Mouse (Mus musculus): ENCODE results near the gene Vegfd. TPM values are rescaled to one million over a fixed set of nuclear protein-coding genes. Genes with fewer than 3 reads are reported as not detected.

Vegfd gene
- polyA plus RNA-seq, 1 experiment from 2014 or later = 0.81 TPM

GRCm38 (mm10) chrX:164394091-164394490, 20.9 kb downstream of the Vegfd start:
- H3K36me3 ChIP-seq = no peaks in the 10 kb centered on the region
- WGBS = 82% methylated on average over 4 of the region's 4 CpGs
- ATAC-seq (ENCODE audit: low FRiP score, low read depth) = no peak
- no peak overlapping the region for H3K4me3 ChIP-seq
- H3K27me3 ChIP-seq (replicated peaks) = no peaks in the 10 kb centered on the region
- no peaks in the 10 kb centered on the region for H3K4me1 ChIP-seq
- H3K4me2 ChIP-seq (replicated peaks) = no peak overlapping the region
- no peak overlapping the region for H3K27ac ChIP-seq
- no peaks in the 10 kb centered on the region for H3K9me3 ChIP-seq
- no peak overlapping the region for H3K9ac ChIP-seq

- Histone ChIP-seq H3K36me3 (no peaks in the 10 kb centered on the region), H3K4me2 (replicated peaks) (no peak overlapping the region), H3K4me1 (no peaks in the 10 kb centered on the region), H3K4me3 (no peak overlapping the region), H3K9me3 (no peaks in the 10 kb centered on the region), H3K9ac (no peak overlapping the region), H3K27me3 (replicated peaks) (no peaks in the 10 kb centered on the region), H3K27ac (no peak overlapping the region)
- ATAC-seq (ENCODE audit: low FRiP score, low read depth) = 0 out of 2 replicates have a peak, but pooled peaks have one; percentile 37
- 61% methylated on average over 3 of the region's 3 CpGs for WGBS
Measured at GRCm38 (mm10) chrX:164398456-164398855, 25.3 kb downstream of the Vegfd start.

- H3K27me3 ChIP-seq (replicated peaks) = no peaks in the 10 kb centered on the region
- H3K4me3 ChIP-seq = no peak overlapping the region
- H3K27ac ChIP-seq = no peak overlapping the region
- H3K36me3 ChIP-seq = no peaks in the 10 kb centered on the region
- ATAC-seq (ENCODE audit: low FRiP score, low read depth) = no peak
- H3K9me3 ChIP-seq = no peaks in the 10 kb centered on the region
- no peaks in the 10 kb centered on the region for H3K4me1 ChIP-seq
- no peak overlapping the region for H3K4me2 ChIP-seq (replicated peaks)
- no peak overlapping the region for H3K9ac ChIP-seq
Measured at GRCm38 (mm10) chrX:164405080-164405649, 32.0 kb downstream of the Vegfd start.

GRCm38 (mm10) chrX:164406133-164407022, 33.2 kb downstream of the Vegfd start:
- no peak for ATAC-seq (ENCODE audit: low FRiP score, low read depth)
- Histone ChIP-seq H3K9ac (no peak overlapping the region), H3K27me3 (replicated peaks) (no peaks in the 10 kb centered on the region), H3K4me3 (no peak overlapping the region), H3K27ac (no peak overlapping the region), H3K9me3 (no peaks in the 10 kb centered on the region), H3K36me3 (no peaks in the 10 kb centered on the region), H3K4me1 (no peaks in the 10 kb centered on the region), H3K4me2 (replicated peaks) (no peak overlapping the region)
- WGBS = 71% methylated on average over 9 of the region's 9 CpGs

GRCm38 (mm10) chrX:164408301-164408927, 35.2 kb downstream of the Vegfd start:
- Histone ChIP-seq H3K4me3 (no peak overlapping the region), H3K4me2 (replicated peaks) (no peak overlapping the region), H3K9me3 (no peaks in the 10 kb centered on the region), H3K9ac (no peak overlapping the region), H3K27me3 (replicated peaks) (no peaks in the 10 kb centered on the region), H3K27ac (no peak overlapping the region), H3K4me1 (no peaks in the 10 kb centered on the region), H3K36me3 (no peaks in the 10 kb centered on the region)
- 67% methylated on average over 3 of the region's 3 CpGs for WGBS
- ATAC-seq (ENCODE audit: low FRiP score, low read depth) = no peak

- H3K4me3 ChIP-seq = no peak overlapping the region
- no peaks in the 10 kb centered on the region for H3K36me3 ChIP-seq
- no peak overlapping the region for H3K4me2 ChIP-seq (replicated peaks)
- no peaks in the 10 kb centered on the region for H3K9me3 ChIP-seq
- no peak for ATAC-seq (ENCODE audit: low FRiP score, low read depth)
- 85% methylated on average over 1 of the region's 1 CpGs for WGBS
- H3K9ac ChIP-seq = no peak overlapping the region
- H3K4me1 ChIP-seq = no peaks in the 10 kb centered on the region
- H3K27me3 ChIP-seq (replicated peaks) = no peaks in the 10 kb centered on the region
- H3K27ac ChIP-seq = no peak overlapping the region
Measured at GRCm38 (mm10) chrX:164410562-164410961, 37.4 kb downstream of the Vegfd start.

GRCm38 (mm10) chrX:164416803-164417202, 43.6 kb downstream of the Vegfd start:
- Histone ChIP-seq H3K9ac (no peak overlapping the region), H3K36me3 (no peaks in the 10 kb centered on the region), H3K4me3 (no peak overlapping the region), H3K4me2 (replicated peaks) (no peak overlapping the region), H3K4me1 (no peaks in the 10 kb centered on the region), H3K9me3 (no peaks in the 10 kb centered on the region), H3K27me3 (replicated peaks) (no peaks in the 10 kb centered on the region), H3K27ac (no peak overlapping the region)
- ATAC-seq (ENCODE audit: low FRiP score, low read depth) = no peak
- WGBS = 85% methylated on average over 2 of the region's 2 CpGs

GRCm38 (mm10) chrX:164418008-164418407, 44.8 kb downstream of the Vegfd start:
- H3K9me3 ChIP-seq = no peaks in the 10 kb centered on the region
- no peaks in the 10 kb centered on the region for H3K36me3 ChIP-seq
- H3K27ac ChIP-seq = no peak overlapping the region
- H3K27me3 ChIP-seq (replicated peaks) = no peaks in the 10 kb centered on the region
- H3K9ac ChIP-seq = no peak overlapping the region
- no peaks in the 10 kb centered on the region for H3K4me1 ChIP-seq
- no peak overlapping the region for H3K4me2 ChIP-seq (replicated peaks)
- ATAC-seq (ENCODE audit: low FRiP score, low read depth) = no peak
- no peak overlapping the region for H3K4me3 ChIP-seq

- no peaks in the 10 kb centered on the region for H3K36me3 ChIP-seq
- H3K27me3 ChIP-seq (replicated peaks) = no peaks in the 10 kb centered on the region
- H3K27ac ChIP-seq = no peak within 1 kb of the TSS
- ATAC-seq (ENCODE audit: low FRiP score, low read depth) = peak; percentile 99
- 19% methylated on average over 40 of the region's 40 CpGs for WGBS
- peak within 1 kb of the TSS; percentile 59 for H3K4me2 ChIP-seq (replicated peaks)
- peak within 1 kb of the TSS; percentile 49 for H3K4me3 ChIP-seq
- H3K9ac ChIP-seq = peak within 1 kb of the TSS; percentile 56
- H3K9me3 ChIP-seq = no peaks in the 10 kb centered on the region
- H3K4me1 ChIP-seq = no peaks in the 10 kb centered on the region
Measured at GRCm38 (mm10) chrX:164419471-164419939, 46.3 kb downstream of the Vegfd start, which contains the start of gene Piga. Gene Piga (plus strand): TSS chrX:164419787.

GRCm38 (mm10) chrX:164419955-164420354, 46.8 kb downstream of the Vegfd start:
- Histone ChIP-seq H3K4me2 (replicated peaks) (peak overlapping the region; percentile 59), H3K9ac (peak overlapping the region; percentile 56), H3K4me1 (no peaks in the 10 kb centered on the region), H3K27ac (no peak overlapping the region), H3K36me3 (no peaks in the 10 kb centered on the region), H3K4me3 (peak overlapping the region; percentile 49), H3K9me3 (no peaks in the 10 kb centered on the region), H3K27me3 (replicated peaks) (no peaks in the 10 kb centered on the region)
- ATAC-seq (ENCODE audit: low FRiP score, low read depth) = peak; percentile 49
- WGBS = 20% methylated on average over 13 of the region's 13 CpGs

GRCm38 (mm10) chrX:164420518-164420917, 47.3 kb downstream of the Vegfd start:
- Histone ChIP-seq H3K4me3 (peak overlapping the region; percentile 49), H3K27me3 (replicated peaks) (no peaks in the 10 kb centered on the region), H3K9ac (peak overlapping the region; percentile 56; the same call in 1 of the 2 replicates), H3K4me2 (replicated peaks) (peak overlapping the region; percentile 59), H3K27ac (no peak overlapping the region), H3K4me1 (no peaks in the 10 kb centered on the region), H3K9me3 (no peaks in the 10 kb centered on the region), H3K36me3 (no peaks in the 10 kb centered on the region)
- no peak for ATAC-seq (ENCODE audit: low FRiP score, low read depth)
- WGBS = 58% methylated on average over 3 of the region's 3 CpGs

GRCm38 (mm10) chrX:164424821-164425220, 51.6 kb downstream of the Vegfd start:
- Histone ChIP-seq H3K9ac (no peak overlapping the region), H3K9me3 (no peaks in the 10 kb centered on the region), H3K27ac (no peak overlapping the region), H3K27me3 (replicated peaks) (no peaks in the 10 kb centered on the region), H3K4me2 (replicated peaks) (no peak overlapping the region), H3K4me1 (no peaks in the 10 kb centered on the region), H3K36me3 (no peaks in the 10 kb centered on the region), H3K4me3 (no peak overlapping the region)
- no peak for ATAC-seq (ENCODE audit: low FRiP score, low read depth)
- 82% methylated on average over 1 of the region's 1 CpGs for WGBS
